Mouse (Mus musculus) forebrain, embryonic 10.5 days (tissue): Measurements from ENCODE around the gene Krtap4-8. TPM values are rescaled to one million over a fixed set of nuclear protein-coding genes. Genes with fewer than 3 reads are reported as not detected.
A peak's percentile ranks its signal among the peaks of the same experiment; 100 is the strongest.
"Not testable (repeated sequence)": the region's sequence is repeated elsewhere in the genome, so short reads cannot be mapped to it uniquely, and the experiment has no call there.

ENCODE experiments used
- DNase-seq: peaks from one replicate; pipeline ENCODE4 v3.0.0-alpha.2; 2017; ENCODE audit warnings: low spot score; ENCODE audit errors: extremely low spot score
- H3K27ac ChIP-seq: fragments of 300-500 bp; sonication (generic); 2 replicates; pipeline ENCODE4 v1.5.1; 2016; ENCODE audit warnings: mild to moderate bottlenecking
- H3K27me3 ChIP-seq: fragments of 300-500 bp; sonication (generic); 2 replicates; pipeline ENCODE4 v1.6.1; 2016; ENCODE audit warnings: mild to moderate bottlenecking; ENCODE audit not compliant: poor library complexity, severe bottlenecking
- H3K36me3 ChIP-seq: fragments of 300-500 bp; sonication (generic); replicated peaks from 2 replicates; pipeline ENCODE4 v1.6.1; 2016; ENCODE audit warnings: mild to moderate bottlenecking, moderate library complexity
- H3K4me1 ChIP-seq: fragments of 300-500 bp; sonication (generic); 2 replicates; pipeline ENCODE4 v1.6.1; 2016
- H3K4me3 ChIP-seq: fragments of 300-500 bp; sonication (generic); 2 replicates; pipeline ENCODE4 v1.5.1; 2016; ENCODE audit warnings: mild to moderate bottlenecking, moderate library complexity
- H3K9me3 ChIP-seq: fragments of 300-500 bp; sonication (generic); 2 replicates; pipeline ENCODE4 v1.6.1; 2016; ENCODE audit warnings: mild to moderate bottlenecking, moderate library complexity
- WGBS: fragments of 180-500 bp; shearing (Covaris S2); methylation state at CpG from one replicate; pipeline ENCODE4 v1.1.7; 2016; 5-methylcytosine and 5-hydroxymethylcytosine counted together
- polyA plus RNA-seq: library from polyadenylated mRNA; unstranded; fragments of >200 nt; fragmentation: Nextera tagmentation; extraction: Ambion mirVana; gene quantifications from 2 replicates; pipeline ENCODE4 v1.2.1, GENCODE M21; 2016

The Krtap4-8 gene
- polyA plus RNA-seq = not detected in 2 replicates

GRCm38 (mm10) chr11:99780604-99781003 is at the start of gene Krtap4-8:
Krtap4-8 (minus strand) TSS chr11:99780704.
- Histone ChIP-seq H3K4me3 (no peak within 1 kb of the TSS), H3K4me1 (peaks cover 8% of the 10 kb centered on the region), H3K27ac (no peak within 1 kb of the TSS), H3K9me3 (no peaks in the 10 kb centered on the region), H3K27me3 (no peaks in the 10 kb centered on the region), H3K36me3 (no peaks in the 10 kb centered on the region)
- 95% methylated on average over 2 of the region's 2 CpGs for WGBS
- DNase-seq = no peak

GRCm38 (mm10) chr11:99815566-99815965 is 35.1 kb upstream of the Krtap4-8 start, which contains the start of gene Gm11564:
Gm11564 (minus strand) TSS chr11:99815666.
- not testable (repeated sequence) for H3K9me3 ChIP-seq, H3K4me1 ChIP-seq, DNase-seq, H3K36me3 ChIP-seq, H3K27me3 ChIP-seq, H3K4me3 ChIP-seq
- WGBS = 87% methylated on average over 2 of the region's 2 CpGs
- peak within 1 kb of the TSS; percentile 61; the same call in 1 of the 2 replicates for H3K27ac ChIP-seq

GRCm38 (mm10) chr11:99809792-99810191 is 29.3 kb upstream of the Krtap4-8 start, which contains the start of gene Krtap4-13:
Krtap4-13 (minus strand) TSS chr11:99809892.
- H3K27ac ChIP-seq, H3K4me3 ChIP-seq, H3K27me3 ChIP-seq, H3K36me3 ChIP-seq, DNase-seq, H3K9me3 ChIP-seq, H3K4me1 ChIP-seq: not testable (repeated sequence)

- H3K27me3 ChIP-seq, H3K36me3 ChIP-seq, H3K4me3 ChIP-seq, DNase-seq, H3K9me3 ChIP-seq, H3K4me1 ChIP-seq, H3K27ac ChIP-seq: not testable (repeated sequence)
- WGBS = no CpG with 5 or more reads among the region's 1 CpGs
These were observed 23.8 kb upstream of the Krtap4-8 start, which contains the start of gene Gm11554 for GRCm38 (mm10) chr11:99804346-99804745. Gm11554 (minus strand) TSS chr11:99804446.

GRCm38 (mm10) chr11:99798832-99799231 is 18.3 kb upstream of the Krtap4-8 start, which contains the start of gene Gm11569:
Gm11569 (minus strand) TSS chr11:99798932.
- H3K27me3 ChIP-seq, H3K4me1 ChIP-seq, H3K9me3 ChIP-seq, DNase-seq, H3K4me3 ChIP-seq, H3K36me3 ChIP-seq, H3K27ac ChIP-seq: not testable (repeated sequence)
- no CpG with 5 or more reads among the region's 1 CpGs for WGBS

- H3K27me3 ChIP-seq = no peaks in the 10 kb centered on the region
- no peaks in the 10 kb centered on the region for H3K36me3 ChIP-seq
- 92% methylated on average over 2 of the region's 2 CpGs for whole genome bisulfite sequencing
- no peaks in the 10 kb centered on the region for H3K4me1 ChIP-seq
- H3K9me3 ChIP-seq = no peaks in the 10 kb centered on the region
- no peak within 1 kb of the TSS for H3K27ac ChIP-seq
- no peak for DNase-seq
- no peak within 1 kb of the TSS for H3K4me3 ChIP-seq
These were observed 12.9 kb upstream of the Krtap4-8 start, which contains the start of gene Gm11596 for GRCm38 (mm10) chr11:99793367-99793766. Gm11596 (minus strand) TSS chr11:99793467.

GRCm38 (mm10) chr11:99784900-99785299 is 4.4 kb upstream of the Krtap4-8 start, which contains the start of gene Krtap4-9:
Krtap4-9 (plus strand) TSS chr11:99785200.
- H3K36me3 ChIP-seq, H3K27me3 ChIP-seq, DNase-seq, H3K27ac ChIP-seq, H3K4me3 ChIP-seq, H3K9me3 ChIP-seq, H3K4me1 ChIP-seq: not testable (repeated sequence)

- Histone ChIP-seq H3K4me1 (peaks cover 8% of the 10 kb centered on the region), H3K9me3 (no peaks in the 10 kb centered on the region), H3K27ac (no peak overlapping the region), H3K4me3 (no peak overlapping the region), H3K36me3 (no peaks in the 10 kb centered on the region), H3K27me3 (no peaks in the 10 kb centered on the region)
- DNase-seq = no peak
- 42% methylated on average over 7 of the region's 7 CpGs for WGBS
These were observed 2.1 kb downstream of the Krtap4-8 start for GRCm38 (mm10) chr11:99778401-99778800.

- not testable (repeated sequence) for DNase-seq, H3K4me3 ChIP-seq, H3K27me3 ChIP-seq, H3K36me3 ChIP-seq, H3K4me1 ChIP-seq, H3K9me3 ChIP-seq
- 0 out of 2 replicates have a peak within 1 kb of the TSS, but pooled peaks have one; percentile 11 for H3K27ac ChIP-seq
These were observed 7.7 kb downstream of the Krtap4-8 start, which contains the start of gene Gm11595 for GRCm38 (mm10) chr11:99772813-99773212. Gm11595 (minus strand) TSS chr11:99772913.

- Histone ChIP-seq H3K4me1 (no peaks in the 10 kb centered on the region), H3K36me3 (no peaks in the 10 kb centered on the region), H3K27me3 (no peaks in the 10 kb centered on the region), H3K4me3 (no peak overlapping the region), H3K9me3 (no peaks in the 10 kb centered on the region), H3K27ac (no peak overlapping the region)
- no peak for DNase-seq
- WGBS = 86% methylated on average over 2 of the region's 2 CpGs
These were observed 12.1 kb downstream of the Krtap4-8 start for GRCm38 (mm10) chr11:99768410-99768809.

GRCm38 (mm10) chr11:99758877-99759276 is 21.6 kb downstream of the Krtap4-8 start:
- Histone ChIP-seq H3K9me3 (no peaks in the 10 kb centered on the region), H3K27ac (no peak overlapping the region), H3K27me3 (no peaks in the 10 kb centered on the region), H3K4me3 (no peak overlapping the region), H3K36me3 (no peaks in the 10 kb centered on the region), H3K4me1 (no peaks in the 10 kb centered on the region)
- WGBS = 94% methylated on average over 1 of the region's 1 CpGs
- DNase-seq = no peak

- H3K4me3 ChIP-seq = no peak overlapping the region
- H3K4me1 ChIP-seq = no peaks in the 10 kb centered on the region
- H3K9me3 ChIP-seq = no peaks in the 10 kb centered on the region
- H3K36me3 ChIP-seq = no peaks in the 10 kb centered on the region
- DNase-seq = no peak
- H3K27ac ChIP-seq = no peak overlapping the region
- no peaks in the 10 kb centered on the region for H3K27me3 ChIP-seq
- WGBS = 89% methylated on average over 3 of the region's 3 CpGs
These were observed 36.5 kb downstream of the Krtap4-8 start for GRCm38 (mm10) chr11:99743985-99744384.

GRCm38 (mm10) chr11:99734190-99734589 is 46.3 kb downstream of the Krtap4-8 start, which contains the start of gene Gm14180:
Gm14180 (minus strand) TSS chr11:99734290.
- Histone ChIP-seq H3K9me3 (no peaks in the 10 kb centered on the region), H3K4me1 (no peaks in the 10 kb centered on the region), H3K36me3 (no peaks in the 10 kb centered on the region), H3K27me3 (no peaks in the 10 kb centered on the region), H3K4me3 (no peak within 1 kb of the TSS), H3K27ac (no peak within 1 kb of the TSS)
- 74% methylated on average over 2 of the region's 2 CpGs for WGBS
- no peak for DNase-seq
